Mouse (Mus musculus): ENCODE measurements at regions not wholly inside any gene's neighbourhood (a gene's known extent, or its start where the extent isn't known, plus 50 kb on each side); places are given as distances from the start of the nearest gene placed in this dataset.

DNA sequence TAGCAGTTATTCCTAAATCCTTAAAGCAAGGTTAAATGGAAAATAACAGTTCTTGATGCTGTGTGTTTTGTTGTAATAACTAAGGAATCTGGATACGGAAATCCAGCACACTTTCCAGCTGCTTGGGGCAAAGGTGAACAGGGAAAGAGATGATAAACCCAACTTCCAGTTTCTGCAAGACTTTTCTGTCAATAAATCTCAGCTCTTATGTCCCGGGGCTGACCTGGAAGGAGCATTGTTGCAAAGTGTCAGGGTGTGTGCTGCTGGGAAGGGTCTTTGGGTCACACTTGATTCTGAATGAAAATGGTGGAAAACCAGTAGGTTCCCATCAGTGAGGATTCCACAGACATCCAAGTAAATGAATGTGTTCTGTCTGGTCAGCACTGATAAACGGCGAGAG is 81.2 kb upstream of the Marcks start:
- TF ChIP-seq CEBPB (IDR thresholded peaks at IDR 0.05; ENCODE audit: insufficient read depth, poor library complexity, severe bottlenecking) = no peak
- TF ChIP-seq POLR2A (IDR thresholded peaks at IDR 0.05; ENCODE audit: insufficient read length, low read depth) = no peak
- no peak for TF ChIP-seq POLR2AphosphoS2 (IDR thresholded peaks at IDR 0.05; ENCODE audit: insufficient read length, low read depth)
- no peak for TF ChIP-seq MYOD1 (IDR thresholded peaks at IDR 0.05; ENCODE audit: control insufficient read depth in 1 of 3, insufficient read length in 2 of 3, low read depth in 2 of 3)
- TF ChIP-seq MAX (IDR thresholded peaks at IDR 0.05; ENCODE audit: low read depth) = no peak
- no peak for TF ChIP-seq TCF12 (IDR thresholded peaks at IDR 0.05; ENCODE audit: insufficient read depth, poor library complexity, severe bottlenecking)
- no peak for TF ChIP-seq USF1 (IDR thresholded peaks at IDR 0.05; ENCODE audit: low read depth)

All from myocyte (in vitro differentiated cells).